Mouse (Mus musculus): ENCODE measurements around the gene Imp3.

Gene Imp3

DNA sequence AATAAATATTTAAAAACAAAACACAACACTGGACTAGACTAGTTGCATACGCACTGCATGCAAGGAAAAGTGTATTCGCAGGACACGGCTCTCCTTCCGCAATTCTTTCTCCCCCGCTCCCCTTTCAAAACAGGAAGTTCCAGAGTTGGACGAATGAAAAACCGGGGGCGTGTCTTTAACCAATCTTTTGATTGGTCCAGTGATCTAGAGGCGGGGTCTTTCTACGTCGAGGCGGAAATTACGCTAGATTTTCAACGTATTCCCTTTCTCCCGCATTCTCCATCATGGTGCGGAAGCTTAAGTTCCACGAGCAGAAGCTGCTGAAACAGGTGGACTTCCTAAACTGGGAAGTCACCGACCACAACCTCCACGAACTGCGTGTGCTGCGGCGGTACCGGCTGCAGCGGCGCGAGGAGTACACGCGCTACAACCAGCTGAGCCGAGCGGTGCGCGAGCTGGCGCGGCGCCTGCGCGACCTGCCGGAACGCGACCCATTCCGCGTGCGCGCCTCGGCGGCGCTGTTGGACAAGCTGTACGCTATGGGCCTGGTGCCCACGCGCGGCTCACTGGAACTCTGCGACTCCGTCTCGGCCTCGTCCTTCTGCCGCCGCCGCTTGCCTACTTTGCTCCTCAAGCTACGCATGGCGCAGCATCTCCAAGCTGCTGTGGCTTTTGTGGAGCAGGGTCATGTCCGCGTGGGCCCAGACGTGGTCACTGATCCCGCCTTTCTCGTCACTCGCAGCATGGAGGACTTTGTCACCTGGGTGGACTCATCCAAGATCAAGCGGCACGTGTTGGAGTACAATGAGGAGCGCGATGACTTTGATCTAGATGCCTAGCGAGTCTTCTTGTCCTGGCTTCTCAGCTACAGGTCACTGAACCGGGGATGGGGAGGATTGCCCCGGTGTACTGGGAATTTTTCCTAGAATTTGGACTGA lies at the start of gene Imp3:
TSS of gene Imp3 (plus strand) at position 253 of the 938 bp plus-strand sequence.
- Histone ChIP-seq H3K36me3 (ENCODE audit: control insufficient read depth, insufficient read depth, low read length, poor library complexity, severe bottlenecking) (no peaks in the 10 kb centered on the region; the same call in 1 of the 2 replicates), H3K27me3 (ENCODE audit: control insufficient read depth, insufficient read depth, low read length, poor library complexity, severe bottlenecking) (no peaks in the 10 kb centered on the region)
- peak; percentile 94 for DNase-seq (ENCODE audit: low read depth, low spot score)

DNA sequence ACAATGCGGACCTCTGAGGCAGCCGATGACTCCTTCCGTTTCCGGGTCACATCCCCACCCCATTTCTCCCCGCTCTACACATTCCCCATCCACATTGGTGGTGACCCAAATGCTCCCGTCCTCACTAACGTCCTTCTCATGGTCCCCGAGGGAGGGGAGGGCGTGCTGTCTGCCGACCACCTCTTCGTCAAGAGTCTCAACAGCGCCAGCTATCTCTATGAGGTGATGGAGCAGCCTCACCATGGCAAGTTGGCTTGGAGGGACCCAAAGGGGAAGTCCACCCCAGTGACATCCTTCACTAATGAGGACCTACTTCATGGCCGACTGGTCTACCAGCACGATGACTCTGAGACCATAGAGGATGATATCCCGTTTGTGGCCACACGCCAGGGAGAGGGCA lies 49.7 kb upstream of the Imp3 start:
- Histone ChIP-seq H3K36me3 (ENCODE audit: control insufficient read depth, insufficient read depth, low read length, poor library complexity, severe bottlenecking) (no peaks in the 10 kb centered on the region), H3K27me3 (ENCODE audit: control insufficient read depth, insufficient read depth, low read length, poor library complexity, severe bottlenecking) (no peaks in the 10 kb centered on the region)
- no peak for DNase-seq (ENCODE audit: low read depth, low spot score)

DNA sequence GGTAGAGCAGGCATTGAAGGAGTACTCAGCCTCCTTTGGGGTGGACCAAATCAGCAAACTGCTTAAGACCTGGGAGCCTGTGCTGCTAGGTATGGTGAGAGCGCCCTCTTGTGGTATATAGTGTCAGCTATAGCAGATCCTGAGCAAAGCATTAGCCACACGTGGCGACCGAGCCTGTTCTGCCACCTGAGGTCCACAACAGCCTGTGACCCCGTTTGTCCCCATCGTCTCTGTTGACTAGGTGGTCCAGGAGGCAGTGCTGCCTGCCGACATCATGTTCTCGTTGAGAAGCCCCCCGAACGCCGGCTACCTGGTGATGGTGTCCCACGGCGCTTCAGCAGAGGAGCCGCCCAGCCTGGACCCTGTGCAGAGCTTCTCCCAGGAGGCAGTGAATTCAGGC lies 47.5 kb upstream of the Imp3 start:
- H3K36me3 ChIP-seq (ENCODE audit: control insufficient read depth, insufficient read depth, low read length, poor library complexity, severe bottlenecking), result no peaks in the 10 kb centered on the region
- DNase-seq (ENCODE audit: low read depth, low spot score), result peak; percentile 88
- no peaks in the 10 kb centered on the region for H3K27me3 ChIP-seq (ENCODE audit: control insufficient read depth, insufficient read depth, low read length, poor library complexity, severe bottlenecking)

DNA sequence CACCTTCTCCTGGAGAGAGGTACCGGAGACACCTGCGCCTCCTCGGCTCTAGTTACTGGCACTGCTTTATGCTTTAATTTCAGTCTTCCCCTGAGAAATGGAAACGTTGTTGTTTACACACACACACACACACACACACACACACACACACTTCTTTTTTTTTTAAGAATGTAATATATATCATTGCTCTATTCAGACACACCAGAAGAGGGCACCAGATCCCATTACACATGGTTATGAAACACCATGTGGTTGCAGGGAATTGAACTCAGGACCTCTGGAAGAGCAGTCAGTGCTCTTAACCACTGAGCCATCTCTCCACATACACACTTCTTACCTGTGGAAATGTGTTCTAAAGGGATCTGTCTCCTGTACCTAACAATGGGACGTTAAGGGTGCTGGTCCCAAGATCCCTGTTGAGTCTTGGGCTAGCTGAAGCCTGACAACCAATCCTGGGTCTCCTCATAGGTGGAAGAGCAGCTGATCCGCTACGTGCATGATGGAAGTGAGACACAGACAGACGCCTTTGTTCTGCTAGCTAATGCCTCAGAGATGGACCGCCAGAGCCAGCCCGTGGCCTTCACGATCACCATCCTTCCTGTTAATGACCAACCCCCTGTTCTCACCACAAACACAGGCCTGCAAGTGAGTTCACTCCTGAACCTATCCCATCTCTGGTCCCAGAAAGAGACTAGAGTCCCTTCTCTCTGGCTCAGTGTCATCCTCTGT lies 46.6 kb upstream of the Imp3 start:
- no peak for DNase-seq (ENCODE audit: low read depth, low spot score)
- Histone ChIP-seq H3K27me3 (ENCODE audit: control insufficient read depth, insufficient read depth, low read length, poor library complexity, severe bottlenecking) (no peaks in the 10 kb centered on the region), H3K36me3 (ENCODE audit: control insufficient read depth, insufficient read depth, low read length, poor library complexity, severe bottlenecking) (no peaks in the 10 kb centered on the region)

DNA sequence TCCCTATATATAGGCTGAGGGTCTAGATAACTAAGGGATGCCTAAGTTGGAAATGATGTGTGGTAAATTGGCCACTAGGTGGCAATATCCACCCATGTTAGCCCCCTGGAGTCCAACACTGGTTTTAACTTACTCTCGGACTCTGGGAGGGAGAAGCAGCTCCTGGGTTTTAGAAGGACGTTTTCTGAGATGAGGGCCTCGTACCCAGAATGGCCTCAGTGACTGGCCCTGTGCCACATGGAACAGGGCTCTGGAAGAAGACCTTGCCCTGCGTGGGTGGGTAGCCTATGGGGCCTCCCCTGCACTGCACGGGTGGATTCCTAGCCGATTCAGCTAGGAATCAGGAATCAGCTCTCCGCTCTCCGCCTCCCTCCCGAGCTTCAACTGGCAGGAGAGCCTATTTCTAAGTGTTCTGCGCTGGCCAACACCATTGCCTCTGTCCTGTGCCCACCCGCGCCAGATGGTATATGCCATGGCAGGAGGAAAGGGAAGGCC lies 45.7 kb upstream of the Imp3 start:
- H3K27me3 ChIP-seq (ENCODE audit: control insufficient read depth, insufficient read depth, low read length, poor library complexity, severe bottlenecking), result no peaks in the 10 kb centered on the region
- DNase-seq (ENCODE audit: low read depth, low spot score), result peak; percentile 84
- no peaks in the 10 kb centered on the region for H3K36me3 ChIP-seq (ENCODE audit: control insufficient read depth, insufficient read depth, low read length, poor library complexity, severe bottlenecking)

DNA sequence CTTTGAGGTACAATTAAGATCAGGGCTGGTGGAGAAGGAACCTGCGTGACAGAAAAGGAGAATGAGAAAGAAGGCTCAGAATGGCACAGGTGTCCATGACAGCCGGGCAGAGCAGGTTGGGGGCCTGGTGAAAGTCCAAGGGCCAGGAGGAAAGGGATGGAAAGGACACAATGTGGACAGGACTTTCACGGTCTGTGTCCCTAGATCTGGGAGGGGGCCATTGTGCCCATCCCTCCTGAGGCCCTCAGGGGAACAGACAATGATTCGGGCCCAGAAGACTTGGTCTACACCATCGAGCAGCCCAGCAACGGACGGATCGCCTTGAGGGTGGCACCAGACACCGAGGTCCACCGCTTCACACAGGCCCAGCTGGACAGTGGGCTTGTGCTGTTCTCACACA lies 45.2 kb upstream of the Imp3 start:
- DNase-seq (ENCODE audit: low read depth, low spot score), result no peak
- H3K36me3 ChIP-seq (ENCODE audit: control insufficient read depth, insufficient read depth, low read length, poor library complexity, severe bottlenecking), result no peaks in the 10 kb centered on the region
- H3K27me3 ChIP-seq (ENCODE audit: control insufficient read depth, insufficient read depth, low read length, poor library complexity, severe bottlenecking), result no peaks in the 10 kb centered on the region

- no peaks in the 10 kb centered on the region for H3K36me3 ChIP-seq (ENCODE audit: control insufficient read depth, insufficient read depth, low read length, poor library complexity, severe bottlenecking)
- no peak for DNase-seq (ENCODE audit: low read depth, low spot score)
- H3K27me3 ChIP-seq (ENCODE audit: control insufficient read depth, insufficient read depth, low read length, poor library complexity, severe bottlenecking), result no peaks in the 10 kb centered on the region
Measured at GRCm38 (mm10) chr9:56893313-56893712, 44.0 kb upstream of the Imp3 start.

GRCm38 (mm10) chr9:56894006-56894405 lies 43.3 kb upstream of the Imp3 start:
- no peaks in the 10 kb centered on the region for H3K27me3 ChIP-seq (ENCODE audit: control insufficient read depth, insufficient read depth, low read length, poor library complexity, severe bottlenecking)
- DNase-seq (ENCODE audit: low read depth, low spot score), result peak; percentile 49
- no peaks in the 10 kb centered on the region for H3K36me3 ChIP-seq (ENCODE audit: control insufficient read depth, insufficient read depth, low read length, poor library complexity, severe bottlenecking)

GRCm38 (mm10) chr9:56896779-56897178 lies 40.5 kb upstream of the Imp3 start:
- Histone ChIP-seq H3K36me3 (ENCODE audit: control insufficient read depth, insufficient read depth, low read length, poor library complexity, severe bottlenecking) (no peaks in the 10 kb centered on the region), H3K27me3 (ENCODE audit: control insufficient read depth, insufficient read depth, low read length, poor library complexity, severe bottlenecking) (no peaks in the 10 kb centered on the region)
- DNase-seq (ENCODE audit: low read depth, low spot score), result no peak

DNA sequence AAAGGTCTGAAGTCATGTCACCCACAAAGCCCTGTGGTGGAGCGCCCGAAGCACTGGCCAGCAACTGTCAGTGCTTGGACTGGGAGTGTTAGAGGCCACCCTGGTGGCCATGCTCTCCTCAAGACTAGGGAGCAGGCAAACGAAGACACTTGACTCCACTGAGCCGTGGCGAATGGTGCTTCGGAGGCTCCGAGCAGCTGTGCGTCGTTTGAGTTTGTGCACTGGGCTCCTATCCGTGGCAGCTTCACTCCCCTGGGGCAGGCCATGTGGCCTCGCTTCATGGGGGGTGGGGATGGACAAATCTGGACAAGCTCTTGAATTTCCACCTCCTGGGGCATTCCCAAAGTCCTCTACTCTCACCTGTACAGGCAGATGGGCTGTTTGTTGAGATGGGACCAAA lies 37.9 kb upstream of the Imp3 start:
- H3K27me3 ChIP-seq (ENCODE audit: control insufficient read depth, insufficient read depth, low read length, poor library complexity, severe bottlenecking), result no peaks in the 10 kb centered on the region
- no peaks in the 10 kb centered on the region for H3K36me3 ChIP-seq (ENCODE audit: control insufficient read depth, insufficient read depth, low read length, poor library complexity, severe bottlenecking)
- DNase-seq (ENCODE audit: low read depth, low spot score), result peak; percentile 31

GRCm38 (mm10) chr9:56900060-56900459 lies 37.2 kb upstream of the Imp3 start:
- Histone ChIP-seq H3K36me3 (ENCODE audit: control insufficient read depth, insufficient read depth, low read length, poor library complexity, severe bottlenecking) (no peaks in the 10 kb centered on the region), H3K27me3 (ENCODE audit: control insufficient read depth, insufficient read depth, low read length, poor library complexity, severe bottlenecking) (no peaks in the 10 kb centered on the region)
- no peak for DNase-seq (ENCODE audit: low read depth, low spot score)

GRCm38 (mm10) chr9:56900571-56900970 lies 36.7 kb upstream of the Imp3 start:
- peak; percentile 38 for DNase-seq (ENCODE audit: low read depth, low spot score)
- H3K36me3 ChIP-seq (ENCODE audit: control insufficient read depth, insufficient read depth, low read length, poor library complexity, severe bottlenecking), result no peaks in the 10 kb centered on the region
- H3K27me3 ChIP-seq (ENCODE audit: control insufficient read depth, insufficient read depth, low read length, poor library complexity, severe bottlenecking), result no peaks in the 10 kb centered on the region

DNA sequence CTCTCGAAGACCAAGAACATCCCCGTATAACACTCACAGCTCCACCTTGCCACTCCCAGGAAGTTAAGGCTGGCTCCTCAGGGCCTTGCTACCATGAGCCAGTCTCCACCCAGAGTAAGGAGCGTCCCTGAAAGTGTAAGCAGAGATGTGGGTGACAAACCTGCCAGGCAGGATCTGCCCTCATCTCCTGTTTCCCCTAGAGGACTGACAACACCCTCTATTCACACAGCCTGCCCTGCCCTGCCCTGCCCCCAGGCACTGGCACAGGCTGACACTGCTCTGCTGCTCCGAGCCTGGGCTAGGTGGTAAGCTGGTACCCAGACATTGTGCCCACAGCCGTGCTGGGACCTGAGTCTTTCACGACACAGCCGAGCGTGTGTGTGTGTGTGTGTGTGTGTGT lies 36.1 kb upstream of the Imp3 start:
- Histone ChIP-seq H3K27me3 (ENCODE audit: control insufficient read depth, insufficient read depth, low read length, poor library complexity, severe bottlenecking) (no peaks in the 10 kb centered on the region), H3K36me3 (ENCODE audit: control insufficient read depth, insufficient read depth, low read length, poor library complexity, severe bottlenecking) (no peaks in the 10 kb centered on the region)
- DNase-seq (ENCODE audit: low read depth, low spot score), result peak; percentile 19

DNA sequence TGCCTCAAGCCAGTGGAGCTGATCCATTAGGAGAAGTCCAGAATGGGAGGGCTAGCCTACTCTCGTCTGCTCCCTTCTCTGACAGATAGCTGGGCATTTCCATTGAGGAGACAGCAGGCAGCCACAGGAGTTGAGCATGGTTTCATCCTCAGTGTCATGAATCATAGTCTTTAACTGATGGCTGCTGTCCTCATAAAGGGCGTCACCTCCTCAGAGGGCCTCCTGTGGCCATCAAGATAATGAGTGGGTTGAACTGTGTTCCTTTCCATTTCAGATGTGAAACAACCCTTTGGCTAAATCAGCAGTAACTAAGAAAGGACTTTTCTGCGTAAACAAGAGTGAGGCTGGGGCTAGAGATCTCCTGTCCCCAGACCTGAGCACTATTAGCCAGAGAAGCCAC lies 33.6 kb upstream of the Imp3 start:
- Histone ChIP-seq H3K27me3 (ENCODE audit: control insufficient read depth, insufficient read depth, low read length, poor library complexity, severe bottlenecking) (no peaks in the 10 kb centered on the region), H3K36me3 (ENCODE audit: control insufficient read depth, insufficient read depth, low read length, poor library complexity, severe bottlenecking) (no peaks in the 10 kb centered on the region)
- no peak for DNase-seq (ENCODE audit: low read depth, low spot score)

GRCm38 (mm10) chr9:56907549-56907948 lies 29.7 kb upstream of the Imp3 start:
- no peak for DNase-seq (ENCODE audit: low read depth, low spot score)
- no peaks in the 10 kb centered on the region for H3K36me3 ChIP-seq (ENCODE audit: control insufficient read depth, insufficient read depth, low read length, poor library complexity, severe bottlenecking)
- H3K27me3 ChIP-seq (ENCODE audit: control insufficient read depth, insufficient read depth, low read length, poor library complexity, severe bottlenecking), result no peaks in the 10 kb centered on the region
